Mouse (Mus musculus) intestine, embryonic 14.5 days (tissue): ENCODE data around the gene Rasl10b. TPM values are rescaled to one million over a fixed set of nuclear protein-coding genes. Genes with fewer than 3 reads are reported as not detected.

ENCODE experiments used
- ATAC-seq: fragments of 200-750 bp; cut with Nextera tagmentation; replicated peaks from 2 replicates; pipeline ENCODE4 v1.8.0; 2017; ENCODE audit warnings: low read depth, moderate number of reproducible peaks, moderate TSS enrichment, moderate library complexity; ENCODE audit not compliant: low FRiP score, low TSS enrichment
- DNase-seq: peaks from one replicate; pipeline ENCODE4 v3.0.0-alpha.2; 2018; ENCODE audit warnings: low spot score
- H3K27ac ChIP-seq: fragments of 300-500 bp; sonication (generic); 2 replicates; pipeline ENCODE4 v1.5.1; 2014; ENCODE audit warnings: low read depth, mild to moderate bottlenecking, control low read depth
- H3K27me3 ChIP-seq: fragments of 300-500 bp; sonication (generic); replicated peaks from 2 replicates; pipeline ENCODE4 v1.6.1; 2014; ENCODE audit warnings: low read length, control low read depth; ENCODE audit not compliant: control insufficient read depth, insufficient read depth
- H3K36me3 ChIP-seq: fragments of 300-500 bp; sonication (generic); 2 replicates; pipeline ENCODE4 v1.6.1; 2014; ENCODE audit warnings: low read length, control low read depth; ENCODE audit not compliant: control insufficient read depth, insufficient read depth
- H3K4me1 ChIP-seq: fragments of 300-500 bp; sonication (generic); replicated peaks from 2 replicates; pipeline ENCODE4 v1.6.1; 2014; ENCODE audit warnings: low read length, control low read depth, mixed read lengths; ENCODE audit not compliant: control insufficient read depth, insufficient read depth
- H3K4me2 ChIP-seq: fragments of 300-500 bp; sonication (generic); 2 replicates; pipeline ENCODE4 v1.6.1; 2014; ENCODE audit warnings: low read length
- H3K4me3 ChIP-seq: fragments of 300-500 bp; sonication (generic); 2 replicates; pipeline ENCODE4 v1.5.1; 2014; ENCODE audit warnings: low read depth, low read length, control low read depth, mixed read lengths
- H3K9ac ChIP-seq: fragments of 300-500 bp; sonication (generic); 2 replicates; pipeline ENCODE4 v1.6.1; 2014; ENCODE audit warnings: mild to moderate bottlenecking, low read length
- H3K9me3 ChIP-seq: fragments of 300-500 bp; sonication (generic); 2 replicates; pipeline ENCODE4 v1.6.1; 2016; ENCODE audit warnings: low read length, control low read depth; ENCODE audit not compliant: control insufficient read depth
- WGBS: fragments of 180-500 bp; shearing (Covaris S2); extraction: QIAGEN DNeasy Blood & Tissue Kit; methylation state at CpG from one replicate; pipeline ENCODE4 v1.1.7; 2014; 5-methylcytosine and 5-hydroxymethylcytosine counted together
- polyA plus RNA-seq: library from polyadenylated mRNA; unstranded; fragments of >200 nt; fragmentation: Nextera tagmentation; extraction: Ambion mirVana; gene quantifications from 2 replicates; pipeline ENCODE4 v1.2.1, GENCODE M21; 2014

Gene Rasl10b
- polyA plus RNA-seq, 1 experiment from 2014 or later = 2.3 TPM

GRCm38 (mm10) chr11:83418566-83418965 is 9.6 kb downstream of the Rasl10b start:
- DNase-seq (no peak), ATAC-seq (0 out of 2 replicates have a peak, but pooled peaks have one; percentile 40)
- H3K27ac ChIP-seq = no peak overlapping the region
- no peaks in the 10 kb centered on the region for H3K9me3 ChIP-seq
- no peak overlapping the region for H3K9ac ChIP-seq
- H3K4me2 ChIP-seq = 0 out of 2 replicates have a peak overlapping the region, but pooled peaks have one; percentile 4
- peaks cover 36% of the 10 kb centered on the region for H3K27me3 ChIP-seq
- H3K36me3 ChIP-seq = no peaks in the 10 kb centered on the region
- no peak overlapping the region for H3K4me3 ChIP-seq
- WGBS = 7% methylated on average over 38 of the region's 38 CpGs
- H3K4me1 ChIP-seq = no peaks in the 10 kb centered on the region

GRCm38 (mm10) chr11:83420338-83420737 is 11.4 kb downstream of the Rasl10b start:
- H3K4me1 ChIP-seq = no peaks in the 10 kb centered on the region
- no peaks in the 10 kb centered on the region for H3K9me3 ChIP-seq
- H3K27me3 ChIP-seq = peaks cover 38% of the 10 kb centered on the region
- H3K4me3 ChIP-seq = no peak overlapping the region
- ATAC-seq (no peak), DNase-seq (no peak)
- no peaks in the 10 kb centered on the region for H3K36me3 ChIP-seq
- no peak overlapping the region for H3K9ac ChIP-seq
- no peak overlapping the region for H3K27ac ChIP-seq
- 42% methylated on average over 4 of the region's 4 CpGs for WGBS
- H3K4me2 ChIP-seq = no peak overlapping the region

- DNase-seq (peak; percentile 94), ATAC-seq (no peak)
- peaks cover 46% of the 10 kb centered on the region for H3K27me3 ChIP-seq
- H3K4me1 ChIP-seq = no peaks in the 10 kb centered on the region
- 2% methylated on average over 9 of the region's 9 CpGs for WGBS
- no peak overlapping the region for H3K4me2 ChIP-seq
- H3K36me3 ChIP-seq = no peaks in the 10 kb centered on the region
- H3K4me3 ChIP-seq = no peak overlapping the region
- H3K9ac ChIP-seq = no peak overlapping the region
- no peak overlapping the region for H3K27ac ChIP-seq
- H3K9me3 ChIP-seq = no peaks in the 10 kb centered on the region
Measured at GRCm38 (mm10) chr11:83421305-83421704, 12.4 kb downstream of the Rasl10b start.

GRCm38 (mm10) chr11:83424681-83425080 is 15.7 kb downstream of the Rasl10b start:
- Histone ChIP-seq H3K27me3 (peaks cover 53% of the 10 kb centered on the region), H3K4me1 (no peaks in the 10 kb centered on the region), H3K4me2 (no peak overlapping the region), H3K9ac (no peak overlapping the region), H3K36me3 (no peaks in the 10 kb centered on the region), H3K9me3 (no peaks in the 10 kb centered on the region), H3K27ac (no peak overlapping the region), H3K4me3 (no peak overlapping the region)
- 9% methylated on average over 8 of the region's 8 CpGs for WGBS
- ATAC-seq (no peak), DNase-seq (peak; percentile 93)

- 24% methylated on average over 17 of the region's 17 CpGs for WGBS
- H3K4me1 ChIP-seq = no peaks in the 10 kb centered on the region
Measured at GRCm38 (mm10) chr11:83426964-83427363, 18.0 kb downstream of the Rasl10b start.

GRCm38 (mm10) chr11:83429355-83429754 is 20.4 kb downstream of the Rasl10b start, which contains the start of gene Gas2l2:
TSS of gene Gas2l2 (minus strand) at chr11:83429455.
- ATAC-seq = no peak
- H3K4me3 ChIP-seq = no peak within 1 kb of the TSS
- 43% methylated on average over 5 of the region's 5 CpGs for WGBS
- H3K27ac ChIP-seq = no peak within 1 kb of the TSS
- H3K4me2 ChIP-seq = no peak within 1 kb of the TSS
- H3K36me3 ChIP-seq = no peaks in the 10 kb centered on the region
- no peak within 1 kb of the TSS for H3K9ac ChIP-seq
- no peaks in the 10 kb centered on the region for H3K9me3 ChIP-seq
- peaks cover 39% of the 10 kb centered on the region for H3K27me3 ChIP-seq
- no peaks in the 10 kb centered on the region for H3K4me1 ChIP-seq
- DNase-seq = no peak

More at GRCm38 (mm10) chr11:83426964-83427363, 18.0 kb downstream of the Rasl10b start:
- Histone ChIP-seq H3K4me2 (no peak overlapping the region), H3K4me3 (no peak overlapping the region), H3K9ac (no peak overlapping the region), H3K27me3 (peaks cover 39% of the 10 kb centered on the region), H3K27ac (no peak overlapping the region), H3K9me3 (no peaks in the 10 kb centered on the region), H3K36me3 (no peaks in the 10 kb centered on the region)
- no peak for ATAC-seq
- DNase-seq = no peak

- no peak overlapping the region for H3K27ac ChIP-seq
- 81% methylated on average over 2 of the region's 2 CpGs for WGBS
Measured at GRCm38 (mm10) chr11:83432533-83432932, 23.6 kb downstream of the Rasl10b start.

GRCm38 (mm10) chr11:83437377-83437776 is 28.4 kb downstream of the Rasl10b start, which contains the start of gene 1700020L24Rik:
TSS of gene 1700020L24Rik (plus strand) at chr11:83437677.
- H3K4me2 ChIP-seq = no peak within 1 kb of the TSS
- DNase-seq (no peak), ATAC-seq (no peak)
- H3K9ac ChIP-seq = no peak within 1 kb of the TSS
- no peaks in the 10 kb centered on the region for H3K36me3 ChIP-seq
- peaks cover 14% of the 10 kb centered on the region for H3K27me3 ChIP-seq
- H3K9me3 ChIP-seq = no peaks in the 10 kb centered on the region
- H3K4me1 ChIP-seq = 0 out of 2 replicates have a peak, but pooled peaks cover 6% of the 10 kb centered on the region
- H3K4me3 ChIP-seq = no peak within 1 kb of the TSS
- 85% methylated on average over 1 of the region's 1 CpGs for WGBS
- no peak within 1 kb of the TSS for H3K27ac ChIP-seq

More at GRCm38 (mm10) chr11:83432533-83432932, 23.6 kb downstream of the Rasl10b start:
- no peak for ATAC-seq
- no peak for DNase-seq
- Histone ChIP-seq H3K27me3 (peaks cover 18% of the 10 kb centered on the region), H3K9ac (no peak overlapping the region), H3K4me1 (no peaks in the 10 kb centered on the region), H3K4me2 (no peak overlapping the region), H3K36me3 (no peaks in the 10 kb centered on the region), H3K4me3 (no peak overlapping the region), H3K9me3 (no peaks in the 10 kb centered on the region)

- Histone ChIP-seq H3K4me1 (peaks cover 13% of the 10 kb centered on the region; the same call in 1 of the 2 replicates), H3K4me3 (no peak overlapping the region), H3K27me3 (peaks cover 34% of the 10 kb centered on the region), H3K36me3 (no peaks in the 10 kb centered on the region), H3K4me2 (peak overlapping the region; percentile 90), H3K9ac (no peak overlapping the region; the same call in 1 of the 2 replicates), H3K9me3 (no peaks in the 10 kb centered on the region), H3K27ac (no peak overlapping the region)
- no peak for DNase-seq
- 22% methylated on average over 11 of the region's 11 CpGs for WGBS
- ATAC-seq = no peak
Measured at GRCm38 (mm10) chr11:83439426-83440060, 30.6 kb downstream of the Rasl10b start.
